Mouse (Mus musculus) C2C12 (cell line): Measurements from ENCODE around the gene Clint1. TPM values are rescaled to one million over a fixed set of nuclear protein-coding genes. Genes with fewer than 3 reads are reported as not detected.

Experiments used
- H3K27me3 ChIP-seq: one replicate; pipeline ENCODE4 v1.6.1; 2011; ENCODE audit not compliant: control insufficient read depth, insufficient read depth, insufficient read length
- H3K36me3 ChIP-seq: one replicate; pipeline ENCODE4 v1.6.1; 2011; ENCODE audit not compliant: control insufficient read depth, insufficient read depth
- H3K4me3 ChIP-seq: one replicate; pipeline ENCODE4 v1.5.1; 2011; ENCODE audit warnings: mild to moderate bottlenecking, control low read depth; ENCODE audit not compliant: poor library complexity, insufficient read depth, severe bottlenecking
- H3K79me2 ChIP-seq: one replicate; pipeline ENCODE4 v1.6.1; 2011; ENCODE audit not compliant: control insufficient read depth, insufficient read depth
- H3K79me3 ChIP-seq: one replicate; pipeline ENCODE4 v1.6.1; 2011; ENCODE audit warnings: low read depth, control low read depth
- H3ac ChIP-seq: one replicate; pipeline ENCODE3; 2011; ENCODE audit warnings: low read depth; ENCODE audit not compliant: control insufficient read depth, insufficient read length
- CEBPB ChIP-seq: IDR thresholded peaks from one replicate; pipeline ENCODE4 v1.6.1; 2011; ENCODE audit warnings: low read depth, mild to moderate bottlenecking, control low read depth, moderate library complexity
- CTCF ChIP-seq: IDR thresholded peaks from one replicate; pipeline ENCODE4 v1.5.1; 2011; ENCODE audit not compliant: control insufficient read depth, insufficient read depth, insufficient read length
- FOSL1 ChIP-seq: IDR thresholded peaks from one replicate; pipeline ENCODE4 v1.8.0; 2011; ENCODE audit warnings: mild to moderate bottlenecking, low read length; ENCODE audit not compliant: poor library complexity, insufficient read depth, severe bottlenecking
- MAX ChIP-seq: IDR thresholded peaks from one replicate; pipeline ENCODE4 v1.6.1; 2011; ENCODE audit warnings: mild to moderate bottlenecking, control low read depth
- MYOD1 ChIP-seq: IDR thresholded peaks from one replicate; pipeline ENCODE4 v1.6.1; 2011; ENCODE audit warnings: low read depth; ENCODE audit not compliant: control insufficient read depth, insufficient read length
- MYOG ChIP-seq: IDR thresholded peaks from one replicate; pipeline ENCODE4 v1.6.1; 2011; ENCODE audit not compliant: control insufficient read depth, insufficient read length; ENCODE audit errors: extremely low read depth
- USF1 ChIP-seq: IDR thresholded peaks from one replicate; pipeline ENCODE4 v1.6.1; 2011; ENCODE audit warnings: low read depth, mild to moderate bottlenecking, control low read depth, moderate library complexity
- polyA plus RNA-seq: library from polyadenylated mRNA; unstranded; fragments of >200 nt; fragmentation: generic; extraction: Trizol; gene quantifications from one replicate; pipeline ENCODE4 v1.2.1, GENCODE M21; 2012; ENCODE audit warnings: missing spikeins

The Clint1 gene
- polyA plus RNA-seq, 1 experiment, result 31.9 TPM

GRCm38 (mm10) chr11:45943891-45944642 is 92.2 kb downstream of the Clint1 start:
- Histone ChIP-seq H3K36me3 (peaks cover 19% of the 10 kb centered on the region), H3K79me3 (peaks cover 8% of the 10 kb centered on the region), H3K4me3 (peak overlapping the region; percentile 79), H3K79me2 (peaks cover 44% of the 10 kb centered on the region), H3K27me3 (no peaks in the 10 kb centered on the region), H3ac (peak overlapping the region; percentile 81)
- no peak for TF ChIP-seq FOSL1
- TF ChIP-seq CEBPB, result no peak

GRCm38 (mm10) chr11:45944643-45945156 is 92.8 kb downstream of the Clint1 start, which contains the start of gene Lsm11:
Gene Lsm11, minus strand, starts transcription at chr11:45944935.
- H3ac ChIP-seq, result peak within 1 kb of the TSS; percentile 81
- H3K36me3 ChIP-seq, result peaks cover 25% of the 10 kb centered on the region
- TF ChIP-seq FOSL1, result no peak
- no peak for TF ChIP-seq MYOD1
- peak; percentile 58 for TF ChIP-seq MAX
- TF ChIP-seq MYOG, result no peak
- TF ChIP-seq CTCF, result peak; percentile 100
- no peaks in the 10 kb centered on the region for H3K27me3 ChIP-seq
- H3K4me3 ChIP-seq, result peak within 1 kb of the TSS; percentile 79
- peaks cover 8% of the 10 kb centered on the region for H3K79me3 ChIP-seq
- peaks cover 44% of the 10 kb centered on the region for H3K79me2 ChIP-seq

GRCm38 (mm10) chr11:45946796-45947195 is 94.9 kb downstream of the Clint1 start:
- Histone ChIP-seq H3ac (no peak overlapping the region), H3K27me3 (no peaks in the 10 kb centered on the region), H3K4me3 (no peak overlapping the region), H3K79me3 (peaks cover 8% of the 10 kb centered on the region), H3K36me3 (peaks cover 33% of the 10 kb centered on the region), H3K79me2 (peaks cover 27% of the 10 kb centered on the region)
- no peak for TF ChIP-seq MYOD1
- no peak for TF ChIP-seq MAX
- no peak for TF ChIP-seq USF1
- no peak for TF ChIP-seq MYOG
- TF ChIP-seq FOSL1, result no peak
- no peak for TF ChIP-seq CTCF
- no peak for TF ChIP-seq CEBPB

GRCm38 (mm10) chr11:45947491-45947890 is 95.6 kb downstream of the Clint1 start:
- Histone ChIP-seq H3K79me2 (peaks cover 20% of the 10 kb centered on the region), H3ac (no peak overlapping the region), H3K27me3 (no peaks in the 10 kb centered on the region), H3K36me3 (peaks cover 32% of the 10 kb centered on the region), H3K79me3 (peaks cover 7% of the 10 kb centered on the region), H3K4me3 (no peak overlapping the region)
- TF ChIP-seq CEBPB, result no peak
- TF ChIP-seq MYOG, result no peak
- no peak for TF ChIP-seq MYOD1
- no peak for TF ChIP-seq USF1
- no peak for TF ChIP-seq FOSL1

- no peak for TF ChIP-seq USF1
- no peak for TF ChIP-seq CTCF
- TF ChIP-seq MYOD1, result no peak
- peak; percentile 85 for TF ChIP-seq MAX
- Histone ChIP-seq H3K4me3 (peak within 1 kb of the TSS; percentile 48), H3K27me3 (no peaks in the 10 kb centered on the region), H3K79me2 (no peaks in the 10 kb centered on the region), H3K79me3 (no peaks in the 10 kb centered on the region), H3K36me3 (peaks cover 11% of the 10 kb centered on the region), H3ac (peak within 1 kb of the TSS; percentile 88)
Measured at GRCm38 (mm10) chr11:45955127-45955627, 103.3 kb downstream of the Clint1 start, which contains the start of gene Thg1l. Gene Thg1l, minus strand, starts transcription at chr11:45955494.

GRCm38 (mm10) chr11:45959598-45959997 is 107.7 kb downstream of the Clint1 start:
- no peak for TF ChIP-seq MYOG
- TF ChIP-seq USF1, result no peak
- no peak for TF ChIP-seq MYOD1
- TF ChIP-seq CEBPB, result no peak
- TF ChIP-seq MAX, result no peak
- TF ChIP-seq FOSL1, result no peak
- TF ChIP-seq CTCF, result no peak
- H3ac ChIP-seq, result no peak overlapping the region
- H3K27me3 ChIP-seq, result no peaks in the 10 kb centered on the region
- H3K79me3 ChIP-seq, result no peaks in the 10 kb centered on the region
- no peaks in the 10 kb centered on the region for H3K79me2 ChIP-seq
- H3K4me3 ChIP-seq, result no peak overlapping the region
- no peaks in the 10 kb centered on the region for H3K36me3 ChIP-seq
